Mouse (Mus musculus) embryonic facial prominence, embryonic 15.5 days (tissue): ENCODE results near the gene Cyp4v3. TPM values are rescaled to one million over a fixed set of nuclear protein-coding genes. Genes with fewer than 3 reads are reported as not detected.

ENCODE experiments used
- ATAC-seq: fragments of 200-750 bp; cut with Nextera tagmentation; 2 replicates; pipeline ENCODE4 v1.8.0; 2017; ENCODE audit warnings: low read depth, moderate TSS enrichment; ENCODE audit not compliant: insufficient number of reproducible peaks, low FRiP score, low TSS enrichment
- H3K27ac ChIP-seq: fragments of 300-500 bp; sonication (generic); replicated peaks from 2 replicates; pipeline ENCODE4 v1.5.1; 2015; ENCODE audit warnings: mild to moderate bottlenecking, inconsistent platforms
- H3K27me3 ChIP-seq: fragments of 300-500 bp; sonication (generic); 2 replicates; pipeline ENCODE4 v1.6.1; 2015; ENCODE audit warnings: inconsistent platforms
- H3K36me3 ChIP-seq: fragments of 300-500 bp; sonication (generic); 2 replicates; pipeline ENCODE4 v1.6.1; 2015; ENCODE audit warnings: mild to moderate bottlenecking, inconsistent platforms
- H3K4me1 ChIP-seq: fragments of 300-500 bp; sonication (generic); 2 replicates; pipeline ENCODE4 v1.6.1; 2015; ENCODE audit warnings: inconsistent platforms
- H3K4me2 ChIP-seq: fragments of 300-500 bp; sonication (generic); replicated peaks from 2 replicates; pipeline ENCODE4 v1.6.1; 2015; ENCODE audit warnings: mild to moderate bottlenecking, inconsistent platforms
- H3K4me3 ChIP-seq: fragments of 300-500 bp; sonication (generic); replicated peaks from 2 replicates; pipeline ENCODE4 v1.5.1; 2015; ENCODE audit warnings: mild to moderate bottlenecking, inconsistent platforms
- H3K9ac ChIP-seq: fragments of 300-500 bp; sonication (generic); 2 replicates; pipeline ENCODE4 v1.6.1; 2015; ENCODE audit warnings: inconsistent platforms
- H3K9me3 ChIP-seq: fragments of 300-500 bp; sonication (generic); replicated peaks from 2 replicates; pipeline ENCODE4 v1.6.1; 2016; ENCODE audit warnings: inconsistent platforms
- WGBS: fragments of 180-500 bp; shearing (Covaris S2); methylation state at CpG from one replicate; pipeline ENCODE4 v1.1.7; 2015; 5-methylcytosine and 5-hydroxymethylcytosine counted together
- polyA plus RNA-seq: library from polyadenylated mRNA; unstranded; fragments of >200 nt; fragmentation: Nextera tagmentation; extraction: Ambion mirVana; gene quantifications from 2 replicates; pipeline ENCODE4 v1.2.1, GENCODE M21; 2015

Gene Cyp4v3
- polyA plus RNA-seq, 1 experiment from 2014 or later = 2.9 TPM

GRCm38 (mm10) chr8:45268485-45268884 lies 64.5 kb downstream of the Cyp4v3 start:
- Histone ChIP-seq H3K4me2 (no peak overlapping the region), H3K4me1 (no peaks in the 10 kb centered on the region), H3K27me3 (no peaks in the 10 kb centered on the region), H3K36me3 (no peaks in the 10 kb centered on the region), H3K27ac (no peak overlapping the region), H3K4me3 (no peak overlapping the region), H3K9ac (no peak overlapping the region), H3K9me3 (no peaks in the 10 kb centered on the region)
- no peak for ATAC-seq

- Histone ChIP-seq H3K9me3 (no peaks in the 10 kb centered on the region), H3K4me3 (no peak overlapping the region), H3K36me3 (no peaks in the 10 kb centered on the region), H3K4me1 (no peaks in the 10 kb centered on the region), H3K27me3 (no peaks in the 10 kb centered on the region), H3K27ac (no peak overlapping the region), H3K4me2 (no peak overlapping the region), H3K9ac (no peak overlapping the region)
- ATAC-seq = no peak
- WGBS = 70% methylated on average over 4 of the region's 4 CpGs
Measured at GRCm38 (mm10) chr8:45267611-45268391, 65.2 kb downstream of the Cyp4v3 start.

- no peak for ATAC-seq
- Histone ChIP-seq H3K27ac (no peak overlapping the region), H3K9me3 (no peaks in the 10 kb centered on the region), H3K36me3 (no peaks in the 10 kb centered on the region), H3K27me3 (no peaks in the 10 kb centered on the region), H3K4me3 (no peak overlapping the region), H3K4me2 (no peak overlapping the region), H3K4me1 (no peaks in the 10 kb centered on the region), H3K9ac (no peak overlapping the region)
- 43% methylated on average over 8 of the region's 8 CpGs for WGBS
Measured at GRCm38 (mm10) chr8:45266993-45267392, 66.0 kb downstream of the Cyp4v3 start.

GRCm38 (mm10) chr8:45264918-45265317 lies 68.1 kb downstream of the Cyp4v3 start:
- no peak for ATAC-seq
- Histone ChIP-seq H3K27me3 (no peaks in the 10 kb centered on the region), H3K36me3 (no peaks in the 10 kb centered on the region), H3K4me3 (no peak overlapping the region), H3K9ac (no peak overlapping the region), H3K4me1 (no peaks in the 10 kb centered on the region), H3K4me2 (no peak overlapping the region), H3K27ac (no peak overlapping the region), H3K9me3 (no peaks in the 10 kb centered on the region)
- 84% methylated on average over 4 of the region's 4 CpGs for WGBS

GRCm38 (mm10) chr8:45262851-45263250 lies 70.2 kb downstream of the Cyp4v3 start:
- Histone ChIP-seq H3K27ac (no peak overlapping the region), H3K9me3 (no peaks in the 10 kb centered on the region), H3K4me1 (no peaks in the 10 kb centered on the region), H3K4me2 (no peak overlapping the region), H3K9ac (no peak overlapping the region), H3K4me3 (no peak overlapping the region), H3K27me3 (no peaks in the 10 kb centered on the region), H3K36me3 (no peaks in the 10 kb centered on the region)
- ATAC-seq = no peak
- WGBS = 90% methylated on average over 3 of the region's 3 CpGs

GRCm38 (mm10) chr8:45261920-45262319 lies 71.1 kb downstream of the Cyp4v3 start, which contains the start of gene F11:
TSS of gene F11 (minus strand) at chr8:45262031.
- Histone ChIP-seq H3K36me3 (no peaks in the 10 kb centered on the region), H3K9ac (no peak within 1 kb of the TSS), H3K4me1 (no peaks in the 10 kb centered on the region), H3K27ac (no peak within 1 kb of the TSS), H3K27me3 (no peaks in the 10 kb centered on the region), H3K9me3 (no peaks in the 10 kb centered on the region), H3K4me3 (no peak within 1 kb of the TSS), H3K4me2 (no peak within 1 kb of the TSS)
- WGBS = 77% methylated on average over 10 of the region's 10 CpGs
- no peak for ATAC-seq

- WGBS = 80% methylated on average over 8 of the region's 8 CpGs
- Histone ChIP-seq H3K9me3 (no peaks in the 10 kb centered on the region), H3K27ac (no peak overlapping the region), H3K4me3 (no peak overlapping the region), H3K4me1 (no peaks in the 10 kb centered on the region), H3K36me3 (no peaks in the 10 kb centered on the region), H3K27me3 (no peaks in the 10 kb centered on the region), H3K9ac (no peak overlapping the region), H3K4me2 (no peak overlapping the region)
- ATAC-seq = no peak
Measured at GRCm38 (mm10) chr8:45258421-45258820, 74.6 kb downstream of the Cyp4v3 start.

GRCm38 (mm10) chr8:45255040-45255439 lies 78.0 kb downstream of the Cyp4v3 start:
- no peak overlapping the region for H3K4me2 ChIP-seq
- H3K36me3 ChIP-seq = no peaks in the 10 kb centered on the region
- no peaks in the 10 kb centered on the region for H3K27me3 ChIP-seq
- H3K4me1 ChIP-seq = no peaks in the 10 kb centered on the region
- H3K4me3 ChIP-seq = no peak overlapping the region
- no peak for ATAC-seq
- 87% methylated on average over 12 of the region's 12 CpGs for WGBS
- H3K9me3 ChIP-seq = no peaks in the 10 kb centered on the region
- no peak overlapping the region for H3K9ac ChIP-seq
- H3K27ac ChIP-seq = no peak overlapping the region

Other genes starting within 250 kb of the Cyp4v3 start
- not detected in 2 replicates for gene F11, start 71.2 kb downstream of the Cyp4v3 start, polyA plus RNA-seq
- gene Klkb1, start 38.4 kb downstream of the Cyp4v3 start, polyA plus RNA-seq = 0.25 and 0.32 TPM in 2 replicates
- 0.13 TPM in 1 of 2 replicates, not detected in the other for gene Gm45753, start 24.8 kb downstream of the Cyp4v3 start, polyA plus RNA-seq
- gene Fam149a, start 49.1 kb upstream of the Cyp4v3 start, polyA plus RNA-seq = 13.9 and 15.7 TPM in 2 replicates
- gene Tlr3, start 77.9 kb upstream of the Cyp4v3 start, polyA plus RNA-seq = 2.0 and 2.6 TPM in 2 replicates
- gene Sorbs2, start 174.6 kb upstream of the Cyp4v3 start, polyA plus RNA-seq = 18.1 and 22.3 TPM in 2 replicates